Mouse (Mus musculus): ENCODE results near the gene Tmem237.
A peak's percentile ranks its signal among the peaks of the same experiment; 100 is the strongest.

Tmem237 gene

DNA sequence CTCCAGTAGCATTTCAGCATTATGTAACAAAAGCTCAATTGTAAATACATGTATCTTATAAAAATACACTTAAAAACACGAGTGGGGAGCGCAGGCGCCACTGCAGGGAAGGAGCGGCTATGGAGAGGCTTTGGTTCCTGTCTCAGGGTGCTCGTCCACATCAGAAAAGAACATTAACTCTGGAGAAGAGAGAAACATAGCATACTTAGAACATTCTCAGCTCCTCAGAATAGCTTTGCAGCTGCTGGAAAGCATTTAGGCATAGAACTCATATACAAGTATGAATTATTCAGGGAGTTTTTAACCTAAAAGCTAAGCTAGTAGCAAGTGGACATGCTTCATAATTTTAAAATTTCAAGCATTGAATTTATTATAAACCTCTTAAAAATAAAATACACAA is 19.2 kb downstream of the Tmem237 start:
- peak; percentile 21 for DNase-seq (ENCODE audit: low read depth, low spot score)

DNA sequence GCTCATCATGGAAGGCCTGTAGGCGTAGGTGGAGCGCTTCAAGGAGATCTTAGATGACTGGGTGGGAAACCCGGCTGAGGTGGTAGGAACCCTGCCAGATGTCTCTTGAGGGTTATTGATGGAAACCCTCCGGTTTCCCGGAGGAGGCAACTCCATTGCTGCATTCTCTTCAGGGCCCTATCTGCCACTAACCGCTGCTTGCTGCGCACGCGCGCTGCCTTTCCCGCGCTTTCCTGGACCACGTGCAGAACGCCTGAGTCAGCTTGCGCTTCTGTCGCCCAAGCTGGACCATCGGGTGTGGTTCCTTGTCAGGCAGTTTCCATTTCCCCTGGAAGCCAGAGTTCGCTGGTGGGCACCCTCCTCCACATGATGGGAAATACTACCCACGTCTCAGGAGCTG is 25.5 kb downstream of the Tmem237 start, which contains the start of gene C2cd6:
TSS of gene C2cd6 (minus strand) at position 196 of the 400 bp plus-strand sequence.
- no peak for DNase-seq (ENCODE audit: low read depth, low spot score)

DNA sequence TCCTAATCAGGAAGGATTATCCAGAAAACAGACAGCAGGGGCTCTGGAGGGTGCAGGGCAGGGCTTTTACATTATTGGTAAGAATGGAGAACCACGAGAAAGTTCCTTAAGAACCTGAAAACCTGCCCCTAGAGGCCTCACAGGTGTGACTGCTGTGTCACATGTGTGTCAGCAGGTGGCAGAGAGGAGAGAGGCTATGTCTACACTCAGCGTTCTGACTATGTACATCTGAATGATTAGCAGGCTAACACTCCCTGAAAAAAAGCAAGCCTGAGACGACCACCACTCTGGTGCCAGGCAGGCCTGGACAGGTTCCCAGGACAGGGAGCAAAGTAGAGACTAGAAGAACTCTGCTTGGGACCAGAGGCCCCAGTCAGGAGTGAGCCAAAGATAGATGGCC is 49.3 kb downstream of the Tmem237 start:
- DNase-seq (ENCODE audit: low read depth, low spot score), result no peak

DNA sequence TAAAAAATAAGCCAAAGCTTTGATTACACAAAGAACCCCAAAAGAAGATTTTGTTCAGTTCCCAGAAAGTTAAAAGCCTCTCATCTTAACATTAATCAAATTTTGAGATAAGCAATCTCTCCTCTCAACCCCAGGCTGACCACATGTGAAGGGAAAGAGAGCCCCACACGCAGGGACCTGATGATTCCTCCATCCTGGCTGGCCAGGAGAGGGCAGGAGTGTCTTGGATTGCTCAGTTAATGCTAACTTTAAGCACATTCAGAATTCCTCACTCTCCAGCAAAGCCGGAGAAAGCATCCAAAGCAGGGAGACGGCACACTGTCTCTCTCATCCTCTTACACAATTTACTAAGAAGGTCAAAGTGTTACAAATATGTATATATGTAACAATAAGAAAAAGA is 52.2 kb downstream of the Tmem237 start:
- DNase-seq (ENCODE audit: low read depth, low spot score), result peak; percentile 39

DNA sequence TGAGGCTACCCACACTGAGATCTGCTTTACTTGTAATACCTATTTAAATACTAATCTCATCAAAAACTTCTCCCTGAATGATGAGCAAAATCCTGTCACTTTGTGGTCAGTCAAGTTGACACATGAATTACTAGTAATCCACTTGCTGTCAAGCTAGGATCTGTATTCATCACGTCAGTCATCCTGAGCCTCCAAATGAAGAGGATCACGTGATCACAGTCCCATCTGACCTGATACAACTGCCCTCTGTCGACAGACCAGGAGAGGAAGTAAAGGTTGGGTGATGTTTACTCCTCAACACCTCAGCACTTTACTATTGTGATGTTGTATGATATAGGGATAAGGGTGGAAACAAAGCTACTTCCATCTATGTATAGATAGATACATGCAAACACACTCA is 56.5 kb downstream of the Tmem237 start:
- no peak for DNase-seq (ENCODE audit: low read depth, low spot score)

DNA sequence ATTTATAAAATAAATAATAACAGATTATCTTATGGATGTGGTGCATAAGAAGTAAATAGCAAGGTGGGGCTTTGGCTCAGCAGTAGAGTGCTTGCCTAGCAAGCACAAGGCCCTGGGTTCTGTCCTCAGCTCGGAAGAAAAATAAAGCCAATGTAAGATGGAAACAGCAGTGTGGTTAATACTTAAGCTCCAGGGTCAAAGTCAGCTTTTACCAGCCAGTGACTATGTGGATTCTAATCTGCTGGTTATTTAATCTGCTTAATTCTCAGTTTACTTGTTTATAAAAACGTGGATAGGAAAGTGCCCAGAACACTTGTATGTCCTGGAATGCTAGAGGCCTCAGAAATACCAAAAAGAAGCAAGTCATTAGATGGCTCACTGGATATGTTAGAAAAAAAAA is 63.3 kb downstream of the Tmem237 start:
- DNase-seq (ENCODE audit: low read depth, low spot score), result no peak

DNA sequence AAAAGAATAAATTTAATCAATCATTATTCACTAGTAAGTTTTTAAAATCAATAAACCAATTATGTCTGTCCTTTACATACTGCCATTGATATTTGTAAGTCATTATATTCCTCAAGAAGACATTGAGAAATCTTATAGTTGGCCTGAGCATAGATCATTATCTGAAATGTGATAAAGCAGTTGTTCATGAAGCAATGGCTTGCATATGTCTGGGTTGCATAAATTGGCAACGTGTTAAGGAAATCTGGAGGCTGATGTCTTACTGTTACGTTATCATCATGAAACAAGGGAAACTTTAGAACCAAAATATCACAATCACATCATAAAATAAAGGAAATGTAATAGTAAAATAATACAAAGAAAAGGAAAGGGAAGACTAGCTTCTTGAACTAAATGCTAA is 68.9 kb downstream of the Tmem237 start:
- DNase-seq (ENCODE audit: low read depth, low spot score), result no peak
